Mouse (Mus musculus): ENCODE results near the gene Klhdc7a. TPM values are rescaled to one million over a fixed set of nuclear protein-coding genes. Genes with fewer than 3 reads are reported as not detected.

The Klhdc7a gene
- not detected in 2 replicates for polyA plus RNA-seq (2012; ENCODE audit: insufficient read depth, insufficient read length, missing spikeins)

GRCm38 (mm10) chr4:139967922-139968321, at the start of gene Klhdc7a:
Gene Klhdc7a, minus strand, starts transcription at chr4:139968026.
- no peak within 1 kb of the TSS for H3K27ac ChIP-seq (ENCODE audit: insufficient read depth, low read depth, low read length)
- TF ChIP-seq CTCF (IDR thresholded peaks at IDR 0.05; ENCODE audit: low read depth, low read length) (no peak), POLR2A (IDR thresholded peaks at IDR 0.05; ENCODE audit: borderline replicate concordance, low read depth, low read length) (no peak)

DNA sequence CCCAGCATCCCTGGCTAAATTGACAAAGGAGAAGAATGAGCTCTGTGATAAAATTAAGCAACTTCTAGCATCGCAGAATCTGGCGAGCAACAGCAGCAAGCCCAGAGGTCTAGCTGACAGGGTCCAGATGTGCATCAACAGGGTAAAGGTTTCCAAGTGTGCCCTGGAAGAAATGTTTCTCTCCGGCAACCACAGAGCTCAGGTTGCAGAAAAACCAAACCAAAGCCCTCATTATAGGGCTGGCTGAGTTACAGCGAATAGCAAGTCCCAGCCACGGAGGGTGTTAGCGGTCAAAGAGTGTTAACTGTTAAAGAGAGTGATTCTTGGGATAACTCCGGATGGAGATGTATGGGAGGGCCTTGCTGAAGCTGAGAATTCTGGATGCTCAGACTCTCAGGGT, 48.1 kb upstream of the Klhdc7a start:
- TF ChIP-seq CTCF (IDR thresholded peaks at IDR 0.05; ENCODE audit: low read depth, low read length) = no peak
- no peak for TF ChIP-seq POLR2A (IDR thresholded peaks at IDR 0.05; ENCODE audit: borderline replicate concordance, low read depth, low read length)
- no peaks in the 10 kb centered on the region for H3K4me1 ChIP-seq (ENCODE audit: control insufficient read depth, insufficient read depth, low read length)
- no peak overlapping the region for H3K27ac ChIP-seq (ENCODE audit: insufficient read depth, low read depth, low read length)
- no peak overlapping the region for H3K4me3 ChIP-seq (ENCODE audit: insufficient read depth, low read length)

More at GRCm38 (mm10) chr4:139967922-139968321, at the start of gene Klhdc7a:
- Histone ChIP-seq H3K4me3 (ENCODE audit: insufficient read depth, low read length) (no peak within 1 kb of the TSS), H3K4me1 (ENCODE audit: control insufficient read depth, insufficient read depth, low read length) (no peaks in the 10 kb centered on the region)

- no peak overlapping the region for H3K27ac ChIP-seq (ENCODE audit: insufficient read depth, low read depth, low read length)
- H3K4me1 ChIP-seq (ENCODE audit: control insufficient read depth, insufficient read depth, low read length) = no peaks in the 10 kb centered on the region
- no peak for TF ChIP-seq CTCF (IDR thresholded peaks at IDR 0.05; ENCODE audit: low read depth, low read length)
- TF ChIP-seq POLR2A (IDR thresholded peaks at IDR 0.05; ENCODE audit: borderline replicate concordance, low read depth, low read length) = no peak
- no peak overlapping the region for H3K4me3 ChIP-seq (ENCODE audit: insufficient read depth, low read length)
Observed at GRCm38 (mm10) chr4:140010728-140011470, 43.1 kb upstream of the Klhdc7a start.

DNA sequence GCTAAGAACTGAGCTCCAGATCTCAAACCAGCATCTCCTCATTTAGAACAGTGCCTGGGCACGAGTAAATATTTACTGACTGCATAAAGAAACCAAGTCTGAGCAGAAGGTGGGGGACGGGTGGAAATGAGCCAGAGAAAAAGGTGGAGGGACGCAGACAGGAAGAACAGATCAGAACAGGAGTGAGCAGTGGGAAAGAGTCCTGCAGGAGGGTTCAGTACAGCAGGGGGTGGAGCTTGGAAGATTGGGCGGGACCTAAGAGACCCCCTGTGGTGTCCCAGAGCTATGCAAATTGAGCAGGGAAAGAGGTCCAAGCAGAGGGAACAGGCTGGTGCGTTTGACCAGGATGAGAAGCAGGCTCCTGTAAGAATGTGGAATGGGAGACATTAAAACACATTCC, 37.1 kb upstream of the Klhdc7a start:
- H3K4me3 ChIP-seq (ENCODE audit: insufficient read depth, low read length) = no peak overlapping the region
- no peaks in the 10 kb centered on the region for H3K4me1 ChIP-seq (ENCODE audit: control insufficient read depth, insufficient read depth, low read length)
- TF ChIP-seq CTCF (IDR thresholded peaks at IDR 0.05; ENCODE audit: low read depth, low read length) (no peak), POLR2A (IDR thresholded peaks at IDR 0.05; ENCODE audit: borderline replicate concordance, low read depth, low read length) (no peak)
- no peak overlapping the region for H3K27ac ChIP-seq (ENCODE audit: insufficient read depth, low read depth, low read length)

DNA sequence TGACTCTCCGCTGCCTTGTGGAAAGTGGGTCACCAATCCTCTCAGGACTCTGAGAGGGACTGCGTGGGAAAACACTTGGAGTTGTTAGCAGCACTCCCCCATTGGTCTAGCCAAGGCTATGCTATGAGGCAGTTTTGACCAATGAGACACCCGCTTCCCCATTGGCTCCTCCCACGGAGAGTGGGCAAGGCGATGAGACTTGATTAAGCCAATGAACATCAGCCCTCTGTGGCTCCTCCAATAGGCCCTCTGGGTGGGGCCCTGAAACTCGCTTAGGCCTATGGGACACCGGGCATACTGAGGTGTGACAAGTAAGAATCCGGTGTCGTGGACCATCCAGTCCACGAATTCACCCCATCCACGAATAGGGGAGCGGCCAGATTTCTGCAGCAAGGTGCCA, 36.3 kb upstream of the Klhdc7a start:
- H3K27ac ChIP-seq (ENCODE audit: insufficient read depth, low read depth, low read length) = no peak overlapping the region
- no peaks in the 10 kb centered on the region for H3K4me1 ChIP-seq (ENCODE audit: control insufficient read depth, insufficient read depth, low read length)
- TF ChIP-seq POLR2A (IDR thresholded peaks at IDR 0.05; ENCODE audit: borderline replicate concordance, low read depth, low read length) = no peak
- TF ChIP-seq CTCF (IDR thresholded peaks at IDR 0.05; ENCODE audit: low read depth, low read length) = no peak
- H3K4me3 ChIP-seq (ENCODE audit: insufficient read depth, low read length) = no peak overlapping the region

- TF ChIP-seq CTCF (IDR thresholded peaks at IDR 0.05; ENCODE audit: low read depth, low read length) (no peak), POLR2A (IDR thresholded peaks at IDR 0.05; ENCODE audit: borderline replicate concordance, low read depth, low read length) (no peak)
- H3K4me3 ChIP-seq (ENCODE audit: insufficient read depth, low read length) = no peak overlapping the region
- H3K4me1 ChIP-seq (ENCODE audit: control insufficient read depth, insufficient read depth, low read length) = no peaks in the 10 kb centered on the region
- H3K27ac ChIP-seq (ENCODE audit: insufficient read depth, low read depth, low read length) = no peak overlapping the region
Observed at GRCm38 (mm10) chr4:140002069-140002468, 34.2 kb upstream of the Klhdc7a start.

GRCm38 (mm10) chr4:140000911-140001310, 33.1 kb upstream of the Klhdc7a start:
- TF ChIP-seq CTCF (IDR thresholded peaks at IDR 0.05; ENCODE audit: low read depth, low read length) (no peak), POLR2A (IDR thresholded peaks at IDR 0.05; ENCODE audit: borderline replicate concordance, low read depth, low read length) (no peak)
- Histone ChIP-seq H3K4me3 (ENCODE audit: insufficient read depth, low read length) (no peak overlapping the region), H3K27ac (ENCODE audit: insufficient read depth, low read depth, low read length) (no peak overlapping the region), H3K4me1 (ENCODE audit: control insufficient read depth, insufficient read depth, low read length) (no peaks in the 10 kb centered on the region)

GRCm38 (mm10) chr4:139999033-139999432, 31.2 kb upstream of the Klhdc7a start:
- H3K27ac ChIP-seq (ENCODE audit: insufficient read depth, low read depth, low read length) = no peak overlapping the region

DNA sequence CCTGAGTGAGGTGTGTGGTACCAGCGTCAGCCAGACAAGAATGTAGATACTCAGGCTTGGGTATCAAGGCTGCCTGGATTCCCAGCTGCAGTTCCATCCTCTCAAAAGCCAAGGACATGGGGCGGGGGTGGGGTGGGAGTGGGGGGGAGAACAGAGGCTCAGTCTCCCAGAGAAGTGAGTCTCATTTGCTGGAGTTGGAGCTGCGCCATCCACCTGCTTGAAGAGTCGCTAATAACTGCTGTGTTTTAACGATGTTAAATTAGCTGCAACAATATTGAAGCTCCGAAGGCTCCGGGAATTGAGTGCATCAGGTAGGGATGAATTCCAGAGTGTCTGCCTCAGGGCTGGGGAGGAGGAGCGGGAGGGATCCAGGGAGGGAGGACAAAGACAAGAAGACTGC, 27.8 kb upstream of the Klhdc7a start:
- H3K4me3 ChIP-seq (ENCODE audit: insufficient read depth, low read length) = no peak overlapping the region
- no peak for TF ChIP-seq POLR2A (IDR thresholded peaks at IDR 0.05; ENCODE audit: borderline replicate concordance, low read depth, low read length)
- TF ChIP-seq CTCF (IDR thresholded peaks at IDR 0.05; ENCODE audit: low read depth, low read length) = no peak
- no peak overlapping the region for H3K27ac ChIP-seq (ENCODE audit: insufficient read depth, low read depth, low read length)
- no peaks in the 10 kb centered on the region for H3K4me1 ChIP-seq (ENCODE audit: control insufficient read depth, insufficient read depth, low read length)

More at GRCm38 (mm10) chr4:139999033-139999432, 31.2 kb upstream of the Klhdc7a start:
- TF ChIP-seq POLR2A (IDR thresholded peaks at IDR 0.05; ENCODE audit: borderline replicate concordance, low read depth, low read length) = no peak
- no peak for TF ChIP-seq CTCF (IDR thresholded peaks at IDR 0.05; ENCODE audit: low read depth, low read length)
- Histone ChIP-seq H3K4me1 (ENCODE audit: control insufficient read depth, insufficient read depth, low read length) (no peaks in the 10 kb centered on the region), H3K4me3 (ENCODE audit: insufficient read depth, low read length) (no peak overlapping the region)

DNA sequence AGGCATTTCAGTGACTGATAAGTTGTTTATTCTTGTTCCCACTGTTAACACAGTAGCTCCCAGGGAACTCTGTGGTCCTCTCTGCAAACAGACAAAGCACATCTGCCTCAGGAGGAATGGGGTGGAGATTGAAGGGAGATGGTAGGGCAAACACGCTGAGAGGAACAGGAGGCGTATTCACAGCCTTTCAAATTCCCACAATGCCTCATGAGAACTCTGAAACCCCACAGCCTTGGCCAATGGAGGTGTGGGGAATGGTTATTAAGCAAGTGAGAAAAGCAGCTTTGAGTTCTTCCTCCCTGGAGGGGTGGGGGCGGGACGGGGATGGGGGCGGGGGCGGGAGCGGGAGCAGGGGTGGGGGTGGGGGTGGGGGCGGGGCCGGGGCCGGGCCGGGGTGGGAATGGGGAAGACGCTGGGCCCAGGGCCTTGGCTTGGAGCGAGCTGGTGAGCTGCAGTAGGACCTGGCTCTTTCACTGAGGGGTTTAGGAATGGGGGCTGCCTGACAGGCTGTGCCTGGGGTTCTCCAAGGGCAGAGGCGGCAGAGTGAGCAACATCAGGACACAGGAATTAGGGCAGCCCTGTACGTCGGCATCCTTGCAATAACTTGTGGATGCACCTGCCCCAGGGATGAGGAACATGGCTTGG, 25.4 kb upstream of the Klhdc7a start:
- Histone ChIP-seq H3K27ac (ENCODE audit: insufficient read depth, low read depth, low read length) (no peak overlapping the region), H3K4me3 (ENCODE audit: insufficient read depth, low read length) (no peak overlapping the region), H3K4me1 (ENCODE audit: control insufficient read depth, insufficient read depth, low read length) (no peaks in the 10 kb centered on the region)
- no peak for TF ChIP-seq POLR2A (IDR thresholded peaks at IDR 0.05; ENCODE audit: borderline replicate concordance, low read depth, low read length)
- TF ChIP-seq CTCF (IDR thresholded peaks at IDR 0.05; ENCODE audit: low read depth, low read length) = no peak

Data from bone marrow macrophage, adult 2 months (primary cell).